Mouse (Mus musculus) neural tube, embryonic 11.5 days (tissue): Measurements from ENCODE around the gene Entpd5. TPM values are rescaled to one million over a fixed set of nuclear protein-coding genes. Genes with fewer than 3 reads are reported as not detected.

ENCODE experiments used
- ATAC-seq: fragments of 200-750 bp; cut with Nextera tagmentation; 2 replicates; pipeline ENCODE4 v1.8.0; 2017; ENCODE audit warnings: moderate number of reproducible peaks, mild to moderate bottlenecking, moderate TSS enrichment, moderate library complexity; ENCODE audit not compliant: insufficient read depth, low FRiP score, low TSS enrichment
- DNase-seq: peaks from one replicate; pipeline ENCODE4 v3.0.0-alpha.2; 2015; ENCODE audit warnings: low spot score
- H3K27ac ChIP-seq: fragments of 300-500 bp; sonication (generic); 2 replicates; pipeline ENCODE4 v1.5.1; 2014; ENCODE audit warnings: low read depth, mild to moderate bottlenecking, low read length
- H3K27me3 ChIP-seq: fragments of 300-500 bp; sonication (generic); 2 replicates; pipeline ENCODE4 v1.6.1; 2014; ENCODE audit warnings: mild to moderate bottlenecking, low read length, mixed read lengths; ENCODE audit not compliant: control insufficient read depth, insufficient read depth
- H3K36me3 ChIP-seq: fragments of 300-500 bp; sonication (generic); 2 replicates; pipeline ENCODE4 v1.6.1; 2014; ENCODE audit warnings: mild to moderate bottlenecking, low read length, moderate library complexity, mixed read lengths; ENCODE audit not compliant: control insufficient read depth, insufficient read depth
- H3K4me1 ChIP-seq: fragments of 300-500 bp; sonication (generic); 2 replicates; pipeline ENCODE4 v1.6.1; 2014; ENCODE audit warnings: low read length, mixed read lengths; ENCODE audit not compliant: control insufficient read depth, insufficient read depth
- H3K4me2 ChIP-seq: fragments of 300-500 bp; sonication (generic); 2 replicates; pipeline ENCODE4 v1.6.1; 2014; ENCODE audit warnings: low read depth, mild to moderate bottlenecking, moderate library complexity
- H3K4me3 ChIP-seq: fragments of 300-500 bp; sonication (generic); 2 replicates; pipeline ENCODE4 v1.5.1; 2014; ENCODE audit warnings: low read depth, low read length
- H3K9ac ChIP-seq: fragments of 300-500 bp; sonication (generic); 2 replicates; pipeline ENCODE4 v1.6.1; 2014; ENCODE audit warnings: mild to moderate bottlenecking, low read length
- H3K9me3 ChIP-seq: fragments of 300-500 bp; sonication (generic); 2 replicates; pipeline ENCODE4 v1.6.1; 2016; ENCODE audit warnings: low read length; ENCODE audit not compliant: control insufficient read depth
- WGBS: fragments of 180-500 bp; shearing (Covaris S2); extraction: QIAGEN DNeasy Blood & Tissue Kit; methylation state at CpG from one replicate; pipeline ENCODE4 v1.1.7; 2014; 5-methylcytosine and 5-hydroxymethylcytosine counted together
- polyA plus RNA-seq: library from polyadenylated mRNA; unstranded; fragments of >200 nt; fragmentation: Nextera tagmentation; extraction: Ambion mirVana; gene quantifications from 2 replicates; pipeline ENCODE4 v1.2.1, GENCODE M21; 2014

The Entpd5 gene
- polyA plus RNA-seq: 9.9 and 12.4 TPM in 2 replicates

DNA sequence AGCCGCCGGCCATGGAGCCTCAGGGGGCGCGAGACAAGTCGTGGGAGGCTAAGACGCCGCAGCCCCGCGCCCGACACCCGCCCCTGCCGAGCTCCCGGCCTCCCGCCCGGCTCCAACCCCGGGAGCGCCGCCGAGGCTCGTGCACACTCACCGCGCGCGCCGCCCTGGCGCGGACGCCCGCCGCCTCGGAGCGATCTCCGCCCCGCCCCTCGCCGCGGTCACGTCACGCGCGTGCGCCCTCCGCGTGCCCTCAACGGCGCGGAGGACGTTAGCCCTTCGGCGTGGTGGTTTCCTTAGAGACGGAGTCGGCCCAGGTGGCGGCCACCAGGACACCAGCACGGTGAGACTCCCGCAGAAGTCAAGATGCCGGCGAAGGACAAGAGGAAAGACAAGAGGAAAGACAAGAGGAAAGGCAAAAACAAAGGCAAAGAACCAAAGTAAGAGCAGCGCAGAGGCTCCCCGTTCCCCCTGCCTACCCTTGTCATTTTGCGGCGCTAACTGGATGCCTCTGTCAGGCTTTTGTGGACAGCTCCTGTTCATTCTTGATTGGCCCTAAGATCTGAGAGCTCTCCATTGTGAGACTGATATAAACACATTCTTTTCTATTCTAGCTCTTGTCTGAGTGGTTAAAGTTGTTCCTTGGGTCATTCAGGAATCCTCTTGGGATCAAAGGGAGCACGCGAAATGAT is at the start of gene Entpd5, which contains the start of gene Bbof1:
Gene Entpd5 (minus strand): TSS at position 211 of the 689 bp plus-strand sequence.
Gene Bbof1 (plus strand): TSS at position 253 of the 689 bp plus-strand sequence.
- Histone ChIP-seq H3K27ac (peak within 1 kb of the TSS; percentile 63), H3K4me2 (peak within 1 kb of the TSS; percentile 95), H3K36me3 (no peaks in the 10 kb centered on the region), H3K4me1 (no peaks in the 10 kb centered on the region), H3K9me3 (no peaks in the 10 kb centered on the region), H3K27me3 (no peaks in the 10 kb centered on the region), H3K9ac (peak within 1 kb of the TSS; percentile 81), H3K4me3 (peak within 1 kb of the TSS; percentile 71)
- DNase-seq (peak; percentile 93), ATAC-seq (peak; percentile 93)
- WGBS: 2% methylated on average over 63 of the region's 63 CpGs

DNA sequence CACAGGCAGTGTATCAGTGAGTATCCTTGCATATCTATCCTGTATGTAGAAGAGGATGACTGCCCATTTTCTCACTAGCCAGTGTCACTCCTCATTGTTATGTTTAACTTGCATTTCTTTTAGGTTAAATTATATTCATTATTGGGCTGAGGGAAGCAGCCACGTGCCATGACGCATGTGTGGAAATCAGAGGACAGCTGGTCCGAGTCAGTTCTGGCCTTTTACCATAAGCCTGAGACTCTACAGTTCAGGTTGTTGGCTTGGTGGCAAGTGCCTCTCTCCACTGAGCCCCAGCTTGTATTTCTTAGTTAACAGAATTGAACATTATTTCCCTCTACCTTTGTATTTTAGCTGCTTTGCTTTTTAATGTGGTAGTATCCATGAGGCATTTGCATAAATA is 48.1 kb upstream of the Entpd5 start:
- no peaks in the 10 kb centered on the region for H3K27me3 ChIP-seq
- no peaks in the 10 kb centered on the region; the same call in 1 of the 2 replicates for H3K4me1 ChIP-seq
- no peaks in the 10 kb centered on the region for H3K9me3 ChIP-seq
- 91% methylated on average over 3 of the region's 3 CpGs for WGBS
- H3K27ac ChIP-seq: no peak overlapping the region
- no peak for ATAC-seq
- H3K4me2 ChIP-seq: no peak overlapping the region
- H3K9ac ChIP-seq: no peak overlapping the region
- 0 out of 2 replicates have a peak, but pooled peaks cover 4% of the 10 kb centered on the region for H3K36me3 ChIP-seq
- DNase-seq: no peak
- no peak overlapping the region for H3K4me3 ChIP-seq

DNA sequence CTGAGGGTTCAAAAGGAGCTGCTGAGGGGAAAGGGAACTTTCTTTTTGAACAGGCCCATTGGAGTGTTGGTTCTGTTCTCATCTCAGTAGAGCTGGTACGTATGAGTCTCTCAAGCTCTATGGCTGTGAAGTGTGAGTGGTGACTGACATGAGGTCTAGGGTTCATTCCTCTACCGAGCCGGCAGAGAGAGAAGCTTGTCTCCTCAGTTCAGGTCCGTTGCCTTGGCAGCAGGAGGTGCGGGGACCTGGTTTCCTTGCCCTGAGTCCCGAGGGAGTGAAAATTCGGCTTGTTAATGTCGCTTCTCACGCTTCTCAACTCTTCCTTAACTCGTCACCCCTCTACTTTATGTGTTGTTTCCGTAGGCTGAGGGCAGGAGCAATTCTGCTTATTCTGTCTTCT is 43.0 kb upstream of the Entpd5 start:
- no peak for DNase-seq
- WGBS: 2% methylated on average over 11 of the region's 11 CpGs
- no peak for ATAC-seq
- H3K27me3 ChIP-seq: no peaks in the 10 kb centered on the region
- no peaks in the 10 kb centered on the region for H3K36me3 ChIP-seq
- H3K27ac ChIP-seq: no peak overlapping the region
- peak overlapping the region; percentile 50 for H3K9ac ChIP-seq
- H3K4me3 ChIP-seq: peak overlapping the region; percentile 69
- H3K4me2 ChIP-seq: peak overlapping the region; percentile 88
- H3K9me3 ChIP-seq: no peaks in the 10 kb centered on the region
- peaks cover 3% of the 10 kb centered on the region for H3K4me1 ChIP-seq

DNA sequence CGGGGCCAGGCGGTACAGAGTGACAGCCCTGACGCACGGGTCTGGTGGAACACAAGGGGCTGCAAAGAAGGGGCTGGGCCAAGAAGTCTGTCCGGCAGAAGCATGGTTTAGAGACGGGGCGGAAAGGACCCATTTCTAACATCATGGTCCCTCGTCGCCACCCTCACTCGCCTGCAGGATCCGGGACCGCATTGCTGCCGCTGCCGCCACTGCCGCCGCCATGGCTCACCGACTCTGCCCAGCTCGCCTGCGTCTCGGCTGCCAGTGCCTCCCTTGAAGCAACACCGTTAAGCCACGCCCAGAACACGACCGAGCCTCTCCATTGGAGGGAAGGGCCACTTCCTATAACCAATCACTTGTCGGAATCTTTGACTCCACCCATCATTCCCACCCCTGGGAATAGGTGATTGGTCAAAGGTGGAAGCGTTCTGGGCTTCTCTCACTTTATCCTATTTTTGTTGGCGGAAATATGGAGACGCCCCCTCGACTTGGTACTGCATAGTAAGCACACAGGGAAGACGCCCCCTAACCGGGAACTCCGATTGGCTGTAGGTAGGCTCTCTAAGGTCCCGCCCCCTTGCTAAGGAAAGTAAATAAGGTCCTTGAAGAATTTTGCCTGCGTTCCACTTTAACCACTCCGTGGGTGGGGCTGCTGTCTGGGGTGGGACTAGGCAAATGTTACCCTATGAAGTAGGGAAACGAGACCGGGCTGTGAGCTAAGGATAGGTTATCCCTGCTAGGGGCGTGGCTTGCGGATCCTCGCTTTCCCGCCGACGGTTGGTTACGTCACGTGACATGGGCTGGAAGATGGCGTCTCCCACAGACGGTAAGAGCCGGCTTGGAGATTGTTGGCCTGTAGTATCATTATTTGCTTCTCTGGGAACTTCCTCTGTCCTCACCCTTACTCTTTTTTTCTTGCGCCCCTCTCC is 42.2 kb upstream of the Entpd5 start, which contains the start of the genes Aldh6a1 and Lin52:
Gene Aldh6a1 (minus strand): TSS at position 287 of the 929 bp plus-strand sequence.
Gene Lin52 (plus strand): TSS at position 705 of the 929 bp plus-strand sequence.
- DNase-seq: peak; percentile 95
- WGBS: under 1% methylated on average over 49 of the region's 49 CpGs
- peak within 1 kb of the TSS; percentile 51 for H3K9ac ChIP-seq
- peak; percentile 98 for ATAC-seq
- H3K27me3 ChIP-seq: no peaks in the 10 kb centered on the region
- H3K9me3 ChIP-seq: no peaks in the 10 kb centered on the region
- H3K4me1 ChIP-seq: peaks cover 3% of the 10 kb centered on the region
- peak within 1 kb of the TSS; percentile 69 for H3K4me3 ChIP-seq
- no peaks in the 10 kb centered on the region for H3K36me3 ChIP-seq
- H3K27ac ChIP-seq: no peak within 1 kb of the TSS
- H3K4me2 ChIP-seq: peak within 1 kb of the TSS; percentile 88

DNA sequence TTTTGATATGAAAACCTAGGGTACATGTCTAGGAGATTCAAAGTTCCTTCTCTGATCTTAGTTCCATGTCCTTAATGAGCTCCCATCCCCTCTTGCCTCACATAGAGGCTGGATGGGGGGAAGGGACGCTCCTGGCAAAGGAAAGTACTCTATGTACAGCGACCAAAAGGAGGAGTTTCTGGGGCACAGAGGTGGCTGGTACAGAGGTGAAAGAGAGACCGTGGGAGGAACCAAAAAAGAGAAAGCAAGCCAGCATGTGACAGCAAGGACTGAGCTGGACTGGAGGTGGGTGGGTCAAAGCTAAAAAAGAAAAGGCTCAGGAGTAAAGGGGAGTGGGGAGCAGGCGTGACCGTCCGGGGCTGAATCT is 41.5 kb upstream of the Entpd5 start:
- Histone ChIP-seq H3K27me3 (no peaks in the 10 kb centered on the region), H3K4me2 (peak overlapping the region; percentile 72), H3K9me3 (no peaks in the 10 kb centered on the region), H3K36me3 (no peaks in the 10 kb centered on the region), H3K27ac (no peak overlapping the region), H3K4me1 (peaks cover 3% of the 10 kb centered on the region), H3K9ac (peak overlapping the region; percentile 51), H3K4me3 (peak overlapping the region; percentile 69)
- DNase-seq (no peak), ATAC-seq (no peak)
- 0% methylated on average over 6 of the region's 6 CpGs for WGBS

- Histone ChIP-seq H3K27me3 (no peaks in the 10 kb centered on the region), H3K36me3 (no peaks in the 10 kb centered on the region), H3K9me3 (no peaks in the 10 kb centered on the region), H3K4me3 (no peak overlapping the region), H3K9ac (no peak overlapping the region), H3K4me1 (peaks cover 3% of the 10 kb centered on the region), H3K27ac (no peak overlapping the region), H3K4me2 (peak overlapping the region; percentile 72)
- ATAC-seq (no peak), DNase-seq (no peak)
- 48% methylated on average over 10 of the region's 10 CpGs for WGBS
These were observed 41.1 kb upstream of the Entpd5 start for GRCm38 (mm10) chr12:84449887-84450286.

DNA sequence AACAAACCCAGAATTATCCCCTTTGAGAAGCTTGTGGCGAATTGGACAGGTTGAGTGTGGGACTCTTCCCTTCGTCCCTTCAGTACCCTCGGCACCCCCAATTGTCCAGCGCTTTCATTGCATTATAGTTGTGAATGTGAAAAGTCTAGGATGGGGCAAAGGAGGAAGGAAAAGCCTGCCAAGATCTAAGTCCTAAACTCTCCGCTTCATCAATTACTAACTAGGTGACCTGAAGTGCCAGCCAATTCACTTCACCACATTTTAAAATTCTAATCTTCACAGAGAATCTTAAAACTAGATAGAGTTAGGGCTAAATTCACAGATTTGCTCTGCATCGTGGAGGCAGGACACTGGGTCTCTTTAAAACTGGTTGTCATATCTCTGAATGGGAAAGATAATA is 39.4 kb upstream of the Entpd5 start:
- ATAC-seq (no peak), DNase-seq (no peak)
- H3K9ac ChIP-seq: no peak overlapping the region
- H3K9me3 ChIP-seq: no peaks in the 10 kb centered on the region
- H3K27ac ChIP-seq: no peak overlapping the region
- H3K4me3 ChIP-seq: no peak overlapping the region
- peaks cover 3% of the 10 kb centered on the region for H3K4me1 ChIP-seq
- no peaks in the 10 kb centered on the region for H3K27me3 ChIP-seq
- WGBS: 81% methylated on average over 6 of the region's 6 CpGs
- no peak overlapping the region for H3K4me2 ChIP-seq
- H3K36me3 ChIP-seq: no peaks in the 10 kb centered on the region

- Histone ChIP-seq H3K27me3 (no peaks in the 10 kb centered on the region), H3K9me3 (no peaks in the 10 kb centered on the region), H3K9ac (no peak overlapping the region), H3K4me1 (peaks cover 3% of the 10 kb centered on the region), H3K4me3 (no peak overlapping the region), H3K27ac (no peak overlapping the region), H3K36me3 (no peaks in the 10 kb centered on the region), H3K4me2 (no peak overlapping the region)
- DNase-seq: no peak
- WGBS: 66% methylated on average over 1 of the region's 1 CpGs
- no peak for ATAC-seq
These were observed 38.6 kb upstream of the Entpd5 start for GRCm38 (mm10) chr12:84447386-84447785.
